ENCODE assay signal across 1 mouse cellular context in the genomic region with DNA sequence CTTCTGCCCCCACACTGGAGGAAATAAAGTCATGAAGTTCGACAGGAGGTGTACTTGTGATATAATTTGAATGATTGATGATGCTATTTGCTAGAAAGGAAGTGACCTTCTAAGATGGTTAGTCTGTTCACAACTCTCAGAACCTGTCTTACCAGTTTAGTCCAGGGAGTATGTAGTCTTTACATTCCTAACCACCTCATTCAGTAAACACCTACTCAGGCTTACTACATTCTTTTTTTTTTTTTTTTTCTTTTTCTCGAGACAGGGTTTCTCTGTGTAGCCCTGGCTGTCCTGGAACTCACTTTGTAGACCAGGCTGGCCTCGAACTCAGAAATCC.
TF ChIP-seq lines count a peak whose summit lies in the region.

No protein-coding gene starts in this region.

TF ChIP-seq in MEL, 35 proteins besides CTCF, POLR2A, EP300 and RAD21 (continued from another document):
- TF ChIP-seq SIN3A (IDR thresholded peaks at IDR 0.05; ENCODE audit: low read length), result no peak
- no peak for TF ChIP-seq ETS1 (IDR thresholded peaks at IDR 0.05; ENCODE audit: low read depth, low read length)
- TF ChIP-seq USF2 (IDR thresholded peaks at IDR 0.05; ENCODE audit: borderline replicate concordance in 1 of 2, insufficient read depth in 1 of 2, low read depth in 1 of 2, low read length in 2 of 2), result no peak
- no peak for TF ChIP-seq BHLHE40 (IDR thresholded peaks at IDR 0.05; ENCODE audit: borderline replicate concordance, low read depth, low read length)
- no peak for TF ChIP-seq MYC (IDR thresholded peaks at IDR 0.05; ENCODE audit: low read depth, low read length)
- no peak for TF ChIP-seq MAZ (IDR thresholded peaks at IDR 0.05; ENCODE audit: low read depth, low read length)
- no peak for TF ChIP-seq RCOR1 (IDR thresholded peaks at IDR 0.05; ENCODE audit: low read depth, low read length)
- no peak for TF ChIP-seq KAT2A (conservative IDR thresholded peaks at IDR 0.05; ENCODE audit: low read depth, low read length)
- TF ChIP-seq GABPA (IDR thresholded peaks at IDR 0.05; ENCODE audit: low read depth, low read length), result no peak
- TF ChIP-seq MYB (IDR thresholded peaks at IDR 0.05; ENCODE audit: low read depth, low read length), result no peak
- TF ChIP-seq POLR2AphosphoS5 (IDR thresholded peaks at IDR 0.05; ENCODE audit: borderline replicate concordance, low read depth, low read length), result no peak
- no peak for TF ChIP-seq NELFE (IDR thresholded peaks at IDR 0.05; ENCODE audit: low read depth, low read length)
- no peak for TF ChIP-seq CHD2 (IDR thresholded peaks at IDR 0.05; ENCODE audit: low read length)
- TF ChIP-seq NRF1 (IDR thresholded peaks at IDR 0.05; ENCODE audit: insufficient read depth, low read depth, low read length, poor library complexity, severe bottlenecking), result no peak
- no peak for TF ChIP-seq ZMIZ1 (IDR thresholded peaks at IDR 0.05; ENCODE audit: low read depth, low read length)
